Mouse (Mus musculus) brown adipose tissue, adult 24 weeks (tissue): ENCODE results near the gene Cklf. TPM values are rescaled to one million over a fixed set of nuclear protein-coding genes. Genes with fewer than 3 reads are reported as not detected.

Source experiments
- H3K27ac ChIP-seq: fragments of 200-500 bp; replicated peaks from 2 replicates; pipeline ENCODE4 v1.5.1; 2012; ENCODE audit warnings: low read depth, mild to moderate bottlenecking, low read length
- H3K4me1 ChIP-seq: fragments of 200-500 bp; 2 replicates; pipeline ENCODE4 v1.6.1; 2012; ENCODE audit warnings: low read length, mixed read lengths; ENCODE audit not compliant: control insufficient read depth, insufficient read depth, insufficient read length
- H3K4me3 ChIP-seq: fragments of 200-500 bp; 2 replicates; pipeline ENCODE4 v1.5.1; 2012; ENCODE audit warnings: low read depth, mild to moderate bottlenecking, low read length, moderate library complexity; ENCODE audit not compliant: insufficient read depth
- polyA plus RNA-seq: library from polyadenylated mRNA; stranded (reverse); fragments of >200 nt; gene quantifications from 2 replicates; pipeline ENCODE4 v1.2.4, GENCODE M21; 2012; ENCODE audit not compliant: missing spikeins, insufficient read depth, insufficient read length

Cklf gene
- 3.8 TPM in 1 of 2 replicates, not detected in the other for polyA plus RNA-seq

DNA sequence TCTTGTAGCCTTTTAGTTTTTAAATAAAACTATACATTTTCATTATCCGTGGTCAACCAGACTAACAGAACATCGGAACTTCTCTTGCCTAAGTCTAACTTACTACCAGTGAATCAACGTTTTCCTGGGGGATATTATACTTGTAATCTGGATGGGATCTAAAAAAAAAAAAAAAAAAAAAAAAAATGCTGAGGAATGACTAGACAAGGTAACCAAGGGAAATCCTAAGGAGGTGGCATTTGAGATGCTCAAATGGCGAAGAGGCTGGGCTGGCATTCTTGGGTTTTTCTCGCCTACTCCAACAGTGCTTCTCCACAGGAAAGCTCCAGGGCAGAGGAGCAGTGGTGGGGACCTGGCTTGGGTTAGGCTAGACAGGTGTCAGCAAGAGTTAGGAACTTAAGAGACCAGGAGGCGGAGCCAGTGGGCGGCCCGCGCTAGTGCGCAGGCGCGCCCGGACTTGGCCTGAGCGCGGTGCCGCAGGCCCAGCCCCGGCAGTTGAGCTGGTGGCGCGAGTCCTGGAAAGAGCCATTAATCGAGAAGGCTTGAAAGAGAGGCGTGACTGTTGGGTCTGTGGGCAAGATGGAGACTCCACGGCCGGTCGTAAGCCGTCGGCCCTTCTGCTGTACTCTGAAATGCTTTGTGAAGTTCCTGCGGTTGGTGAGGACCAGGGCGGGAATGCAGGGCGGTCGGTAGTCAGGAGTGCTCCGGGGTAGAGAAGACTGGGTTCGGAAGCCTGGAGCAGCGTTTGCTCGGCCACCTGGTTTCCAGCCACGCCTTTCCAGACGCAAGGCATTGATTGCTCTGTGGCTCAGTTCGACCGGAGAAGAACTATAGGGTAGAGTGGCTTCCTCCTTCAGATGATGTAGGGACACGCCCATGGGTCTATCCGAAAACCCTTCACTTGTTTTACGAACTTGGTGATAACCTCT is at the start of gene Cklf:
TSS of gene Cklf (plus strand) at position 423 of the 929 bp plus-strand sequence.
- Histone ChIP-seq H3K27ac (peak within 1 kb of the TSS; percentile 18; the same call in 1 of the 2 replicates), H3K4me3 (peak within 1 kb of the TSS; percentile 92), H3K4me1 (peaks cover 9% of the 10 kb centered on the region)

DNA sequence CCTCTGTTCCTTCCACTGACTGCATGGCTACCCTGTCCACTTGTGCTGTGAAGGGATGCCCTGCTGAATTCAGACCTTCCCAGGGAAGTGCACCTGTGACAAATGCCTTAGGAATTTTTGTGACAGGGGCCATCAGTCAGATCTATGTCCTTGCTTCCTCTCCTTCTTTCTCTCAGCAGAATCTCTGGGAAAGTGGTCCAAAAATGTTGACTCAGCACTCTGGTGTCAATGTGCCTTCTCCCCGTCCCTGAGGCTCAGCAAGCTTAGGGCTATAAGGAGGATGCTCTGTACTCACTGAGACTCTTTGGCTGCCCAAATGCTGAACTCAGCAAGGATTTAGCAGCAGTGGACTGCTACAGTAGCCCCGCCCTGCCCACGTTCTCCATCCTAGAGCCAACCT is 49.0 kb upstream of the Cklf start:
- Histone ChIP-seq H3K27ac (no peak overlapping the region), H3K4me3 (no peak overlapping the region), H3K4me1 (no peaks in the 10 kb centered on the region)

DNA sequence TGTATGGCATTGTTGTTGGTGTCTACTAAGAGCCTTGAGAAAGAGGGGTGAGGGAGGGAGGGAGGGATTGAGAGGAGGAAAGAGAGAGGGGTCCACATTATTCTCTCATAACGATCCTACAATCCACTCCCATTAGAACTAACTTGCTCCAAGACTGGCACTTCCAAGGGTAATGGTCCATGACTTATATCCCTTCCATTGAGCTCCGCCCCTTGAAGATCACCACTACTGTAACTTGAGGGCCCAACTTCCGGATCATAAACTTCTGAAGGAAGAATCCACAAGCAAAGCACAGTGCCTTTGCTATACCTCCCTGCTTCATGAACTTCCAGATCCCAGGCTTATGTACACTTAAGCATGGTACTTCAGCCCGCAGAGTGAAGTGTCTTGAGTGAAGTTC is 48.3 kb upstream of the Cklf start:
- no peak overlapping the region for H3K27ac ChIP-seq
- H3K4me1 ChIP-seq: no peaks in the 10 kb centered on the region
- H3K4me3 ChIP-seq: no peak overlapping the region

DNA sequence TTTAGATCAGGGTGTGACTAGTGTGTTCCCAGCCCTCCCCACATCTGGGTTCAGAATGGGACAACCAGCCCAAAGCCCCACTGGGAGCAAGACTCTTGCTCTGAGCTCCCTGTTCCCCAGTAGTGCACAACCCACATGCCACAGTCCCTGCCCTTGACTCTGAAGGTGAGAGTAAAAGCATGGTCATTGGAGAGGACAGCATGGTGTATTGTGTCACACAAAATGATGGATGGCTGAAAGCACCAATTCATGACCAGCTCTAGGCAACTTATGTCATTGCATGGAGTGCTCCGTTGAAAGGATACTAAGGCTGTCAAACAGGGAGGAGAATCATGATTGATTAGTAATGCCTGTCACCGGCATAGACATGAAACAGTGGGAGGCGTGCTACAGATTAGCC is 45.4 kb upstream of the Cklf start:
- Histone ChIP-seq H3K4me1 (no peaks in the 10 kb centered on the region), H3K27ac (no peak overlapping the region), H3K4me3 (no peak overlapping the region)

DNA sequence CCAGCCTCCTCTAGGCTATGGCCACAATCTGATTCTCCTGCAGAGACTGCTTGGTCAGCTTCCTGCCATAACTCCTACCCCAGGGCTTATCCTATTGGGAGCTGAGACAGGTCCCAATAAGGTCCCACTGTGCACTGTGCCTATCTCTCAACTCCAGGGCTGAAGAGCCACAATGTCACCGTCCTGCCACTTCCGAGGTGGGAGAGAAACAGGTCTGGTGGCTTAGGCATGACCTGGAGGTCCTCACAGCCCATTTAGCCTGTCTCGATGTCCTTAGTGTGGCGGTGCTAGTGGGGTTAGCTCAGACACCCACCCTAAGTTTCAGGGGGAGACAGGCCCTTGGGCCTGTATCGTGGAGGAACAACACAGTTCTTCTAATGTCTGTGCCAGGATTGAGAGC is 33.1 kb upstream of the Cklf start:
- no peak overlapping the region for H3K4me3 ChIP-seq
- no peaks in the 10 kb centered on the region for H3K4me1 ChIP-seq
- H3K27ac ChIP-seq: no peak overlapping the region

DNA sequence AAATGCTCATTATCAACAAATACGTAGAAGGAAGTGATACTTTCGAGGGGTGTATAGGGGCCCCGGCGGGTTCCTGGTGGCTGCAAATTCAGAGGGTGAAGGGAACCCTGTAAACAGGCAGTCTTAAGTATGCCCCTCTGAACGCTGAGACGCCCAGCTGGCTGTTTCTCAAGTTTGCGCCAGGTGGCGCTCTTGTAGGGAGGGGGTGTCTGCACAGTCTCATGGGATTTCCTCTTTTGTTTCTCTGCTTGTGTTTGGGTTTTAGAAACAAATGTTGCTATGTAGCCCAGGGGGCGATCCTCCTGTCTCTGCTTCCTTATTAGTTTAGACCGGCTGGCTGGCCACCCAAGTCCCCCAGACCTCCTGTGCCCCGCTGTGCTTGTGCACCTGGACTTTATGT is 31.6 kb upstream of the Cklf start:
- Histone ChIP-seq H3K27ac (no peak overlapping the region), H3K4me1 (no peaks in the 10 kb centered on the region), H3K4me3 (no peak overlapping the region)

DNA sequence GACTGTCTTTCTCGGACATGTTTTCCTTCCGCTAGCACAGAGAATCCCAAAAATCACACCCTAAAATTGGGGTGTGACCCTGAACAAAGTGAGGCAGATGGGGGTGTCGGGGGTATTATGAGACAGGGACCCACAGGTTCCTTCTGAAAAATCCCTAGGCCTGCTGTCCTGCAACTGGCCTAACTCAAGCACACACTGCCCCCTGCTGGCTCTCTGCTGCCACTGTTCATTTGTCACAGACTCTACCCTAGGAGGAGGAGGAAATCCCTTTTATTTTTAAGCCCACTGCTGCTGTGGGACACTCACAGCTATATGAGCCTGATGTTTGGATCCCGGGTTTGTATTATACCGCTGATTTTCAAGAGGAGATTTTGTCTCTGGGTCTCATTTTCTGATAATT is 30.9 kb upstream of the Cklf start:
- Histone ChIP-seq H3K4me3 (no peak overlapping the region), H3K27ac (no peak overlapping the region), H3K4me1 (no peaks in the 10 kb centered on the region)

DNA sequence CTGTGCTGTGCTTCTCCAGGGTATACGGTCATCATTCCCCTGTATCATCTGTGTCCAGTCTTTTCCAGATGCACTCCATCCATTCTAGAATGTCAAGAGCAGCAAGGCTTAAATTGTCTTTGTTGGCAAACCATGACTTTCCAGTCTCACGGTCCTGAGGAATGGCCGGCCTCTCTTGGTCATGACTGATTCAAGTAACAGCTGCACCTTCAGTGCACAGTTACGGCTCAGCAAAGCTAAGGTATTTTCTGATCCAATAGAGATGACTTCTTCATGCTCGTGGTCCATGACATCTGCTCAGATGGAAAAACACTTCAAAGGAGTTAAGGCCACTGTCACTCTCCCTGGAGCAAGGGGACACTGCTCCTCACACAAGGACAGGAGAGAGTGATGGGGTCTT is 23.6 kb upstream of the Cklf start:
- Histone ChIP-seq H3K4me3 (no peak overlapping the region), H3K4me1 (no peaks in the 10 kb centered on the region), H3K27ac (no peak overlapping the region)

DNA sequence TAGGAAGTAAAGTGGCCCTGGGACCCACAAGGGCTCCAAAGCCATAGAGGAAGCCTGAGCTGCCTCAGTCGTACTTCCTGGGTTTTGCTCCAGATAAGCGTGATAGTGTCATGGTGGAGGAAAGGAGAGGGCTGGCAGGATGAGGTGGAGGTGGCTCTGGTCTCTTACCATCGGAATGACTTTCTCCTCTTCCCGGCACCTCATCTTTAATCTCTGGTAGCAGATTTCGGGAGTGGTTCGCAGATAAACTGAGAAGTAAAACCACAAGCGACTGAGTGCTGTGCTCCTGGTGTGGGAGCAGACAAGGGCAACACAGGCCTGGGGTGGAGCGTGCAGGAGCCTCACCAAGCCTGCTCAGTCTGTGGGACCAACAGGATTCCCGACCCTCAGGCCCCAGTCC is 20.3 kb upstream of the Cklf start:
- no peaks in the 10 kb centered on the region for H3K4me1 ChIP-seq
- H3K4me3 ChIP-seq: no peak overlapping the region
- H3K27ac ChIP-seq: no peak overlapping the region

DNA sequence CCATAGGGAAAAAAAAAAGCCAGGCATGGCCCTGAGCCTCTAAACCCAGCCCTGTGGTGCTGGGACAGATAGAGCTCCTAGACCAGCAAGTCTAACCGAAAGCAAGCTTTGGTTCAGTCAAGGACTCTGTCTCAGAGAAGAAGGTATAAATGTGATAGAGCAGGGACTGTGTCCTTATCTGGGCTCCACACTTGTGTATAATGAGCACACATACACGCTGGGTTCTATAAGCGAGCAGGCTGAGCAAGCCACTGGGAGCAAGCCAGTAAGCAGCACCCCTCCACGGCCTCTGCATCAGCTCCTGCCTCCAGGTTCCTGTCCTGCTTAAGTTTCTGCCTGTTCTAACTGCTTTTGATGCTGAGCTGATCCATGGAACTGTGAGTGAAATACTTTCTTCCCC is 18.6 kb upstream of the Cklf start:
- H3K27ac ChIP-seq: no peak overlapping the region
- no peaks in the 10 kb centered on the region for H3K4me1 ChIP-seq
- H3K4me3 ChIP-seq: no peak overlapping the region

DNA sequence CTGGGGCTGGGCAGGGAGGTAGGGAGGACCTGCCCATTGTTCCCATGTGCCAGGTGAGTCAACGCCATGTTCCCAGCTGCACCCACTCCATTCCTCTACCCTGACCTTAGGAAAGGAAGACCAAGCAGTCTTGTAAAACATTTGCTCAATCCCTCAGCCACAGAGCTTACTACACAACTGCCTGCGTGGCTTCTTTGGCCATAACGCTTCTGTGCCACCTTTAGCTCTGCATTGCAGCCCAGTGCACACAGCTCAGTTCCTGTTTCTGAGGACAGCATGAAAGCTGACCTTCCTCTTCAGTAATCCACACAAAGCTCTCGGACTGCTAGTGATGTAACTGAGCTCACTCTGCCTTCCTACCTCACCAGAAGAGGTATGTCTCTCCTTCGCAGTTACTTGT is 17.7 kb upstream of the Cklf start:
- Histone ChIP-seq H3K4me3 (no peak overlapping the region), H3K27ac (no peak overlapping the region), H3K4me1 (no peaks in the 10 kb centered on the region)

DNA sequence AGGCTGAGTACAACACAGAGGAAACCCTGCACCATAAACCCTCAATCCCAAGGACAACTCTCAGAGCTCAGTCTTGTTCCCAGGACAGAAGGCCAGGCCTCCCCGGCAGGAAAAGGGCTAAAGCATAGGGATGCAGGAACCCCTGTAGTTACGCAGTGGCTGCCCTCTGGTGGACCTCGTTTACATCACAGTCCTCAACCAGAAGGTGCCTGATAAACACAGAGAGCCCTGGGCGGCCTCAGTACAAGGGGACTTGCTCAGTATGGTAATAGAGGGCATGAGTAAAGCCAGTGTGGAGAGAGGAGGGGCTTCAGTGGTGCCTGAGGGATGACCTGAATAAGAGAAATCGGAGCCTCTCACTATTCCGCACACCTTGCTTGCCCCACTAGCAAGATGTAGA is 16.1 kb upstream of the Cklf start:
- H3K27ac ChIP-seq: no peak overlapping the region
- H3K4me1 ChIP-seq: no peaks in the 10 kb centered on the region
- no peak overlapping the region for H3K4me3 ChIP-seq

DNA sequence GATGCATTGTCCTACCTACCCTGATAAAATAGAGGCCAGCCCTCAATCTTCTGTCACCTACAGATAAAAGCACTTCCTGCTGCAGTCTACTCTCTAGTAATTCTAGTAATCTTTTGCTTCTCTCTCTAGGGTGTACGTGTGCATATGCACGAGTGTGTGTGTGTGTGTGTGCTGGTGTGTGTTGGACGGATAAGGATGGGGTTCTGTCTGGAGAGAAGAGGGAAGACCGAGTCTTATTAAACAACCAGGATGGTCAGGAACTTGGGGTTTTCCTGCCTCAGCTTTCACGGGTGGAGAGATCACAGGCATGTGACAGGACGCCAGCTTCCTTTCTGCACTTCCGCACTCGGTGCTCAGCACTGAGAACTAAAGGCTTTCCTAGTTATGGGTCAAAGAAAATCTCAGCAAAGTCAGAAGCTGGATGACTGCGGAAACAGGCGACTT is 11.2 kb upstream of the Cklf start:
- 0 out of 2 replicates have a peak overlapping the region, but pooled peaks have one; percentile 16 for H3K27ac ChIP-seq

DNA sequence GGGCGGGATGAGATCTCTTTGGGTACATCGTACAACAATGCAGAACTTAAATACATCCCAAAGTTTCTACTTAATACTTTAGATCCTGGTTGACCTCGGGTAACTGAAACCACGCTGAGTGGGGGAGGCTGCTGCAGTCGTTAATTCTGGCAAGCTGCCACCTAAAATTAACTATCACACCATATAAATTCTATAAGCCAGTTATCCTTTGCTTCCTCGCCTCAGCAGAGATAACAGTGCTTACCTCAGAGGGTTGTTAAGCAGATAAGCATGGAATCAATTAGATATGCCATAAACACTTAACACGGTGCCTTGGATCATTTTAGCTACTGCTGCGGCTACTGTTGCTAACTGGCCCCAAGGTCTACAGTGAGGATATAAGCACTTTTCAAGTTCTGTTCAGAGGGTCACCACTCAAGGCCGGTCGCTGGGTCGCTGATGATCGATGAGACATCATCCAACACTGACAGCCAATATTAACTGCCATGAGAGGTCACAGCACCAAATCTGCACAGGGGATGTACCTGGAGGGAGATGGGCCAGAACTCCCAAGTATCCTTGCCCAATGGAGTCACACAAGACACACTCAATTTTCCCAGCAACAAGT is 8.5 kb upstream of the Cklf start:
- Histone ChIP-seq H3K4me3 (no peak overlapping the region), H3K4me1 (peaks cover 4% of the 10 kb centered on the region), H3K27ac (no peak overlapping the region)

More for the DNA sequence above, 11.2 kb upstream of the Cklf start:
- H3K4me3 ChIP-seq: no peak overlapping the region
- H3K4me1 ChIP-seq: no peaks in the 10 kb centered on the region

DNA sequence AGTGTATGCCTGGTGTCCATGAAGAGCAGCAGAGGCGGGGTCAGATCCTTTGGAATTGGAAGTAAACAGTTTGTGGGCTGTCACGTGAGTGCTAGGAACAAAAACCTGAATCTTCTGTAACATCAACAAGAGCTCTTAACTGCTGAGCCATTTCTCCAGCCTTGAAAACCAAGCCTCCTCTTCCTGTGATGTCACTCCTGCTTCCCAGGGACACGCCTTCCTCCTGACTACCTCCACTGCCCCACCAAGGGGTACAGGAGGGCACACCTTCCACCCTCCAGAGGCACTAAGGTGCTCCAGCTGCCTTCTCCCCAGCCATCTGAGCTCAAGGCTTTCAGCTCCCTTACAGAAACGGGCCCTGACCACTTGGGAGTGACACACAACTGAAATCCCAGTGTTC is 4.0 kb upstream of the Cklf start:
- Histone ChIP-seq H3K27ac (0 out of 2 replicates have a peak overlapping the region, but pooled peaks have one; percentile 5), H3K4me3 (no peak overlapping the region), H3K4me1 (peaks cover 9% of the 10 kb centered on the region)
